28 mouse cellular contexts compared by ENCODE assay signal in genomic region chrX:20392942-20393341, GRCm38 (mm10).
"Had no signal": no experiment of that assay in that cellular context is flagged by ENCODE, and none has a peak within 500 bp of the region (broad histone marks: within the 10 kb centered on the region; RNA-seq: fewer than 3 reads in every experiment).

No protein-coding gene starts in this region.

- H3K27ac ChIP-seq: embryonic facial prominence, embryonic 10.5 days; embryonic facial prominence, embryonic 12.5 days; embryonic facial prominence, embryonic 13.5 days; embryonic facial prominence, embryonic 15.5 days; forebrain, embryonic 10.5 days; forebrain, embryonic 12.5 days; forebrain, embryonic 13.5 days; forebrain, embryonic 15.5 days; gastrocnemius, adult 2 months had no signal

- DNase-seq: cerebellum, adult 2 months; cerebellum, adult 8-10 months; cerebellum, adult 9-10 months; cerebellum, adult 9-11 months; cerebellum, postnatal 10 days; cerebellum, postnatal 14 days; cerebellum, postnatal 25 days; cerebellum, postnatal 36 days; embryo, embryonic 11 days; forebrain, postnatal 0 days; gastrocnemius, adult 2 months; gastrocnemius, postnatal 10 days; gastrocnemius, postnatal 14 days; gastrocnemius, postnatal 25 days; gastrocnemius, postnatal 36 days; heart, adult 11 months; heart, adult 18-20 months had no signal

- H3K4me3 ChIP-seq: embryonic facial prominence, embryonic 10.5 days; embryonic facial prominence, embryonic 12.5 days; embryonic facial prominence, embryonic 13.5 days; embryonic facial prominence, embryonic 15.5 days; erythroblast, embryonic 14.5 days; forebrain, embryonic 10.5 days; forebrain, embryonic 12.5 days; forebrain, embryonic 13.5 days; forebrain, embryonic 15.5 days; gastrocnemius, adult 2 months had no signal

- H3K36me3 ChIP-seq: embryonic facial prominence, embryonic 10.5 days; embryonic facial prominence, embryonic 12.5 days; embryonic facial prominence, embryonic 13.5 days; embryonic facial prominence, embryonic 15.5 days; forebrain, embryonic 10.5 days; forebrain, embryonic 12.5 days; forebrain, embryonic 15.5 days had no signal

- H3K9me3 ChIP-seq: embryonic facial prominence, embryonic 10.5 days; embryonic facial prominence, embryonic 12.5 days; embryonic facial prominence, embryonic 13.5 days; embryonic facial prominence, embryonic 15.5 days; forebrain, embryonic 10.5 days; forebrain, embryonic 12.5 days; forebrain, embryonic 13.5 days; forebrain, embryonic 15.5 days had no signal

- H3K4me1 ChIP-seq: embryonic facial prominence, embryonic 10.5 days; embryonic facial prominence, embryonic 12.5 days; embryonic facial prominence, embryonic 13.5 days; embryonic facial prominence, embryonic 15.5 days; forebrain, embryonic 10.5 days; forebrain, embryonic 12.5 days; forebrain, embryonic 13.5 days; forebrain, embryonic 15.5 days had no signal

- H3K4me2 ChIP-seq: embryonic facial prominence, embryonic 12.5 days; embryonic facial prominence, embryonic 13.5 days; embryonic facial prominence, embryonic 15.5 days; forebrain, embryonic 12.5 days; forebrain, embryonic 13.5 days; forebrain, embryonic 15.5 days had no signal

- H3K9ac ChIP-seq: embryonic facial prominence, embryonic 12.5 days; embryonic facial prominence, embryonic 13.5 days; embryonic facial prominence, embryonic 15.5 days; forebrain, embryonic 12.5 days; forebrain, embryonic 13.5 days; forebrain, embryonic 15.5 days; forebrain, postnatal 0 days had no signal

- H3K27me3 ChIP-seq: embryonic facial prominence, embryonic 12.5 days; embryonic facial prominence, embryonic 13.5 days; embryonic facial prominence, embryonic 15.5 days; forebrain, embryonic 12.5 days; forebrain, embryonic 13.5 days; forebrain, embryonic 15.5 days had no signal

- ATAC-seq: forebrain, embryonic 13.5 days; forebrain, embryonic 14.5 days; forebrain, embryonic 15.5 days; forebrain, embryonic 16.5 days; forebrain, postnatal 0 days had no signal
